Mouse (Mus musculus) MEL (cell line): ENCODE results near the gene Mtr.

Source experiments
- CHD1 ChIP-seq: IDR thresholded peaks from 2 replicates; pipeline ENCODE4 v1.6.1; 2012; ENCODE audit warnings: low read depth, mild to moderate bottlenecking, inconsistent platforms, low read length, improper control_type of control experiment
- CTCF ChIP-seq, 3 experiments: IDR thresholded peaks in 2 of 3; conservative IDR thresholded peaks in 1 of 3; 2 replicates each; pipeline ENCODE4 v1.5.1; 2011 to 2012; ENCODE audit warnings: low read length in 3 of 3, low read depth in 2 of 3, mild to moderate bottlenecking in 2 of 3, improper control_type of control experiment in 1 of 3, inconsistent platforms in 1 of 3, mixed read lengths in 1 of 3, moderate library complexity in 1 of 3; ENCODE audit not compliant: control insufficient read depth in 1 of 3, insufficient read depth in 1 of 3, poor library complexity in 1 of 3, severe bottlenecking in 1 of 3
- EP300 ChIP-seq, 2 experiments: IDR thresholded peaks; 2 replicates each; pipeline ENCODE4 v1.6.1; 2011; ENCODE audit warnings: improper control_type of control experiment in 2 of 2, low read length in 2 of 2, low read depth in 1 of 2, mild to moderate bottlenecking in 1 of 2
- POLR2A ChIP-seq, 2 experiments: IDR thresholded peaks; 2 replicates each; pipeline ENCODE4 v1.6.1; 2011 to 2012; ENCODE audit warnings: low read length in 2 of 2, mild to moderate bottlenecking in 2 of 2, control low read depth in 1 of 2, improper control_type of control experiment in 1 of 2, low read depth in 1 of 2, moderate library complexity in 1 of 2; ENCODE audit not compliant: control insufficient read depth in 1 of 2, insufficient read depth in 1 of 2, poor library complexity in 1 of 2
- RCOR1 ChIP-seq: IDR thresholded peaks from 2 replicates; pipeline ENCODE4 v1.6.1; 2012; ENCODE audit warnings: low read depth, mild to moderate bottlenecking, inconsistent platforms, low read length, improper control_type of control experiment
- SIN3A ChIP-seq: IDR thresholded peaks from 2 replicates; pipeline ENCODE4 v1.6.1; 2012; ENCODE audit warnings: low read length, improper control_type of control experiment, inconsistent platforms
- TBP ChIP-seq: IDR thresholded peaks from 2 replicates; pipeline ENCODE4 v1.8.0; 2011; ENCODE audit warnings: low read depth, low read length, improper control_type of control experiment
- UBTF ChIP-seq: IDR thresholded peaks from 2 replicates; pipeline ENCODE4 v1.6.1; 2012; ENCODE audit warnings: low read depth, mild to moderate bottlenecking, inconsistent platforms, low read length, improper control_type of control experiment, moderate library complexity, borderline replicate concordance; ENCODE audit not compliant: insufficient read depth
- USF1 ChIP-seq: IDR thresholded peaks from 2 replicates; pipeline ENCODE4 v1.6.1; 2014; ENCODE audit warnings: low read depth, mild to moderate bottlenecking, inconsistent platforms, low read length, improper control_type of control experiment, moderate library complexity
- ZC3H11A ChIP-seq: IDR thresholded peaks from 2 replicates; pipeline ENCODE4 v1.6.1; 2012; ENCODE audit warnings: low read depth, mild to moderate bottlenecking, inconsistent platforms, low read length, improper control_type of control experiment

- TF ChIP-seq TBP (no peak), CTCF (IDR thresholded peaks at IDR 0.05 in 2 of 3, conservative IDR thresholded peaks at IDR 0.05 in 1 of 3; ENCODE audit: control insufficient read depth in 1 of 3, insufficient read depth in 1 of 3, low read depth in 2 of 3, low read length in 3 of 3, poor library complexity in 1 of 3, severe bottlenecking in 1 of 3) (no peak), UBTF (no peak), SIN3A (no peak), RCOR1 (no peak), CHD1 (no peak), EP300 (IDR thresholded peaks at IDR 0.05; ENCODE audit: low read depth in 1 of 2, low read length in 2 of 2) (no peak), ZC3H11A (no peak), USF1 (no peak), POLR2A (IDR thresholded peaks at IDR 0.05; ENCODE audit: control insufficient read depth in 1 of 2, insufficient read depth in 1 of 2, low read depth in 1 of 2, low read length in 2 of 2, poor library complexity in 1 of 2) (no peak)
Observed at GRCm38 (mm10) chr13:12189219-12189618, 68.7 kb downstream of the Mtr start.
